Mouse (Mus musculus) stomach, embryonic 15.5 days (tissue): ENCODE measurements around the gene Cipc. TPM values are rescaled to one million over a fixed set of nuclear protein-coding genes. Genes with fewer than 3 reads are reported as not detected.

ENCODE experiments used
- ATAC-seq: fragments of 200-750 bp; cut with Nextera tagmentation; 2 replicates; pipeline ENCODE4 v1.8.0; 2017; ENCODE audit warnings: low read depth, moderate number of reproducible peaks, moderate TSS enrichment; ENCODE audit not compliant: insufficient read depth, low FRiP score
- H3K27ac ChIP-seq: fragments of 300-500 bp; sonication (generic); 2 replicates; pipeline ENCODE4 v1.5.1; 2015; ENCODE audit warnings: mild to moderate bottlenecking, inconsistent platforms
- H3K27me3 ChIP-seq: fragments of 300-500 bp; sonication (generic); replicated peaks from 2 replicates; pipeline ENCODE4 v1.6.1; 2015; ENCODE audit warnings: inconsistent platforms
- H3K36me3 ChIP-seq: fragments of 300-500 bp; sonication (generic); 2 replicates; pipeline ENCODE4 v1.6.1; 2015; ENCODE audit warnings: inconsistent platforms
- H3K4me1 ChIP-seq: fragments of 300-500 bp; sonication (generic); 2 replicates; pipeline ENCODE4 v1.6.1; 2015; ENCODE audit warnings: inconsistent platforms
- H3K4me2 ChIP-seq: fragments of 300-500 bp; sonication (generic); 2 replicates; pipeline ENCODE4 v1.6.1; 2015; ENCODE audit warnings: mild to moderate bottlenecking, inconsistent platforms
- H3K4me3 ChIP-seq: fragments of 300-500 bp; sonication (generic); replicated peaks from 2 replicates; pipeline ENCODE4 v1.5.1; 2015; ENCODE audit warnings: inconsistent platforms
- H3K9ac ChIP-seq: fragments of 300-500 bp; sonication (generic); 2 replicates; pipeline ENCODE4 v1.6.1; 2015; ENCODE audit warnings: inconsistent platforms
- H3K9me3 ChIP-seq: fragments of 300-500 bp; sonication (generic); 2 replicates; pipeline ENCODE4 v1.6.1; 2016; ENCODE audit warnings: inconsistent platforms
- WGBS: fragments of 180-500 bp; shearing (Covaris S2); methylation state at CpG from one replicate; pipeline ENCODE4 v1.1.7; 2015; 5-methylcytosine and 5-hydroxymethylcytosine counted together
- polyA plus RNA-seq: library from polyadenylated mRNA; unstranded; fragments of >200 nt; fragmentation: Nextera tagmentation; extraction: Ambion mirVana; gene quantifications from 2 replicates; pipeline ENCODE4 v1.2.1, GENCODE M21; 2015

The Cipc gene
- polyA plus RNA-seq = 15.4 and 15.7 TPM in 2 replicates

DNA sequence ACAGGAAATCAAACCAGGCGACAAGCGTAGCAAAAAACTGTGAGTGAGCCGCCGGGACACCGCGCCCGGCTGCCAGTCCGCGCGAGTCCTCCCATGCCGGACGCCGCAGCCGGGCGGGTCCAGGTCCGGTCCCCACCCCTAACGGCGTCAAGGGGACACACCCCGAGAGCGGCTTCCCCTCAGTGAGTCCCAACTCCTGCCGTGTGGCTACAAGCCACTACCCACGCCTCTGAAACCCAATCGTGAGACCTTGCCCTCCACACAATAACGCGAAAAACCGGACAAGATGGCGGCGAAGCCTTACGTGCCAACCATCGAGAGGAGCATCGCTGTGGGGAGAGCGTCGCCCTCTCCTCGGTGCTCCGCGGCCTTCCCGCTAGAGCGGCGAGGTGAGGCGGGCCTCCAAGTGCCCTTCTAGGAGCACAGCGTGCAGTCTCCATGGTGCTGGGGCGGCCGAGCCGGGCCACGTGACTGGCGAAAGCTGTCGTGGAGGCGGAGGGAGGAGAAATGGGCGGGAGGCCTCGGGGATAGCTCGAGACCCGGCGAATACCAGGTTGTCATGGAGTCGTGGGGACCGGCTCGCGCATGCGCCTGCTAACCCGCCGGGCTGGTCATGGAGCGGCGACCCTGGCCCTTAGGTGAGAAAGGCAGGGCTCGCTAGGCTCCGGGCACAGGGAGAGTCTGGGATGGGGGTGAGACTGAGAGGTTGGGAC is at the start of gene Cipc:
Cipc (plus strand) TSS at position 182 of the 713 bp plus-strand sequence.
- under 1% methylated on average over 64 of the region's 64 CpGs for WGBS

DNA sequence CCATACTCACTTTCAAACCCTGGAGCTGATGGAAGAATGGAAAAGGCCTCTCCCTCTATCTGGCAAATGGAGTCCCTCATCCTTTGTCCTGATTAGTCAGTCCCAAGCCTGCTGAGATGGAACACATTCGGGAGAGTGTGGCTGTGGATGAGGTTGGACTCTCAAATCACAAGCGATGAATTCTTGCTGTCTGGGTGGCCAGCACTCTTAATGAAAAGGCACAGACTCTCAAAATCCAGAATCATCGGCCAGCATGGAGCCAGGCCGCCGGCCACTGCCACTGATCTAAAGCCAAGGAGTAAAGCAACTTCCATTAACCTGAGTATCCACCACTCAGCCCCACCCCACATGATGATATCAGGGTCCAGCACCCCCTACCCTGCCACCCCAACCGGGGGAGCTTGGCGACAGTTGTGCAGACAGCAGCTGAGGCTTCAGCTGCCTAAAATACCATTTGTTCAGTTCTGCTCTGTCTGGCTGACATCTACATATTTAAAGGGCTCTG is 49.0 kb upstream of the Cipc start:
- H3K36me3 ChIP-seq = no peaks in the 10 kb centered on the region
- peak overlapping the region; percentile 94 for H3K27ac ChIP-seq
- no peak overlapping the region for H3K4me2 ChIP-seq
- peaks cover 64% of the 10 kb centered on the region for H3K4me1 ChIP-seq
- no peak overlapping the region for H3K9ac ChIP-seq
- no peak for ATAC-seq
- H3K27me3 ChIP-seq = no peaks in the 10 kb centered on the region
- no peak overlapping the region for H3K4me3 ChIP-seq
- H3K9me3 ChIP-seq = no peaks in the 10 kb centered on the region
- 51% methylated on average over 7 of the region's 7 CpGs for WGBS

More for the DNA sequence above, at the start of gene Cipc:
- peaks cover 18% of the 10 kb centered on the region for H3K4me1 ChIP-seq
- peak within 1 kb of the TSS; percentile 81 for H3K4me2 ChIP-seq
- H3K9me3 ChIP-seq = no peaks in the 10 kb centered on the region
- H3K36me3 ChIP-seq = no peaks in the 10 kb centered on the region
- H3K4me3 ChIP-seq = peak within 1 kb of the TSS; percentile 66
- H3K27me3 ChIP-seq = no peaks in the 10 kb centered on the region
- ATAC-seq = peak; percentile 98
- H3K9ac ChIP-seq = peak within 1 kb of the TSS; percentile 70
- peak within 1 kb of the TSS; percentile 99 for H3K27ac ChIP-seq

DNA sequence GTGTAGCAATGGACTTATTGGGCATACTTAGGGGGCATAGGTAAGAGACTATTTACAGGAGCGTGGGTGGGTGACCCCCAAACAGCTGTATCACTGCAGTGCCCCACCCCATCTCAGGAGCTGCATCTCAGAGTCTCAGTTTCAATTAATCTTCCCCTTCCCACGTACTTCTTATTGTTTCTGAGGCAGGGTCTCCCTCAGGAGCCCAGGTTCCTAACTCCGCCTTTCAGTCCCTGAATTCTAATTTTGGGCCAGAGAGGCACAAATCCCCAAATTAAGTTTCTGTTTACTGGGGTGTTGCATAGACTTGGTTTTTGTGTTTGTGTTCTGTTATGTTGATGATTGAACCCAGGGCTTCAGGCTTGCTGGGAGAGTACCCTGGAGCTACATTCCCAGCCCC is 48.4 kb upstream of the Cipc start:
- no peak overlapping the region for H3K9ac ChIP-seq
- WGBS = 58% methylated on average over 3 of the region's 3 CpGs

DNA sequence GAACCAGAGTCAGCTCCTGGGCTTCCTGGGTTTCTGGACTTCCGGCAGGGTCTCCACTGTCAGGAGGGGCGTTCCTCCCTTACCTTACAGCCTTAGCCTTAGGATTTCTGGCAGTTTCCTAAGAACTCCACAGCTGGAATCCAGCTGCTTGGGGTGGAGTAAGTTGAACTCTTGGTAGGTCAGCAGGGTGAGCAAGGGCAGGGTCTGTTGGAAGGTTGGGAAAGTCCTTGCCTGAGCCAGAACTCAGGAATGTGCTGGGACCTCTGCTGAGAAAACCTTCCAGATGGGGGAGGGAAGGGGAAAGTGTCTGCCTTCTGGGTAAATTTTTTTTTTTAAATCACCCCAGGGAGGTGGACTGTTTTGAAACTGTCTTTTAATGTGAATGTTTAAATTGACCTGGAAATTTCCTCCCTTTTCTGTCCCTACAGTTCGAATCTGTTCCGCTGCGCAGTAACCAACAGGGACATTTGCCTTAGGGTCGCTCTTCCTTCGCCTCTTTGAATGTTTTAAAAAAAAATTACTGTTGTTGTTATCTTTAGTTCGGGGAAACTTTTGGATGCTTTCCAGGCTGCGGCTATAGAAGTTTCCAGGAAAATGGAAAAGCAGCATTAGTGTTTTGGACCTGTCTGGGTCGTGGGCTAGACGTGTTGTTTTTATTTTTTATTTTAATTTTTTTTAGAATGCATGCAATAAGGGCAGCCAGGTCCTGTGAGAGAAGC is 47.2 kb upstream of the Cipc start:
- Histone ChIP-seq H3K27ac (peak overlapping the region; percentile 77), H3K9ac (no peak overlapping the region), H3K36me3 (no peaks in the 10 kb centered on the region), H3K4me1 (peaks cover 53% of the 10 kb centered on the region), H3K27me3 (no peaks in the 10 kb centered on the region), H3K9me3 (no peaks in the 10 kb centered on the region), H3K4me3 (no peak overlapping the region), H3K4me2 (peak overlapping the region; percentile 33; the same call in 1 of the 2 replicates)
- WGBS = 31% methylated on average over 11 of the region's 11 CpGs
- 0 out of 2 replicates have a peak, but pooled peaks have one; percentile 12 for ATAC-seq

More for the DNA sequence above, 48.4 kb upstream of the Cipc start:
- Histone ChIP-seq H3K27me3 (no peaks in the 10 kb centered on the region), H3K4me3 (no peak overlapping the region), H3K9me3 (no peaks in the 10 kb centered on the region), H3K4me2 (no peak overlapping the region), H3K27ac (peak overlapping the region; percentile 94), H3K4me1 (peaks cover 58% of the 10 kb centered on the region), H3K36me3 (no peaks in the 10 kb centered on the region)
- no peak for ATAC-seq

DNA sequence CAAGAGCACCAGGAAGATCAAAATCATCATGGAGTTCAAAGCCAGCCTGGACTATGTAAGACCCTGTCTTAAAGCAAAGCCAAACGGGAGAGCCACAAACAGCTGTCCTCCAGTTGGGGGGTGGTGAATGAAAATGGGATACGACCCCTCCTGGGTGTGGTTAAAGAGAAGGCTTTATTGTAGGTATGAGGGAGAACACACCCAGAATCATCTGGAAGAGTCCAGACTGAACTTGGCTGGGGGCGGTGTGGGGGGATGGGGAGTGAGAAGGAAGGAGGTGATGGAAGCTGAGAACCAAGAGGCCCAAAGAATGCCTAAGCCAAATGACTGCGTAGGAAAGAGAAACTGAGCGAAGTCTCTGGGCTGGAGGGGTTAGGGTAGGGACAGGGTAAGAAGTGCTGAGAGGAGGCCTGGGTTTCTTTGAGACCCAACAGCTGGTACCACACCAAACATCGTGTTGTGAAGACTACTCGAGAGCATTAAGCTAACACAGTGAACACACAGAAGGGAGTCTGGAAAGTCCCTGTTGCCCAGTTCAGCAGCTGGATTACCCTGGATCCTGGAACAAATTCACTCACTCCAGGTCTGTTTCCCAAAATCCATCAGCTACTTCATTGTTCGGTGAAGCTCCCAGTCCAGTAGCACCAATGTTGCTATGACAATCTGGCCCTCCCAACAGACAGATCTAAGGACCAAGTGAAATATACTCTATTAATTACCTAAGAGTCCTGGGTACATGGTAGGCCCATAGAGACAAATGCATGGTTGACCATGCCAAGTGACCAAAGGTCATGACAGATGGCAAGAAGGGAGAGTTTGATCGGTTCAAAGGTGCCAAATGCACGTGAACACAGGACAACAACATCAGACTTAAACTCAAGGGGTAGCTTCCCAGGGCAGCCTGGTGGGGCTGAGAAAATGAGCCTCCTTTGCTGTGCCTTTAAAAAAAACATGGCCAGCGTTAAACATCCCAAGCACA is 42.7 kb upstream of the Cipc start:
- H3K9ac ChIP-seq = no peak overlapping the region
- no peak overlapping the region for H3K4me2 ChIP-seq
- no peaks in the 10 kb centered on the region for H3K36me3 ChIP-seq
- 68% methylated on average over 11 of the region's 11 CpGs for WGBS
- no peak overlapping the region for H3K27ac ChIP-seq
- no peak for ATAC-seq
- peaks cover 24% of the 10 kb centered on the region for H3K4me1 ChIP-seq
- no peaks in the 10 kb centered on the region for H3K27me3 ChIP-seq
- no peaks in the 10 kb centered on the region for H3K9me3 ChIP-seq
- no peak overlapping the region for H3K4me3 ChIP-seq

DNA sequence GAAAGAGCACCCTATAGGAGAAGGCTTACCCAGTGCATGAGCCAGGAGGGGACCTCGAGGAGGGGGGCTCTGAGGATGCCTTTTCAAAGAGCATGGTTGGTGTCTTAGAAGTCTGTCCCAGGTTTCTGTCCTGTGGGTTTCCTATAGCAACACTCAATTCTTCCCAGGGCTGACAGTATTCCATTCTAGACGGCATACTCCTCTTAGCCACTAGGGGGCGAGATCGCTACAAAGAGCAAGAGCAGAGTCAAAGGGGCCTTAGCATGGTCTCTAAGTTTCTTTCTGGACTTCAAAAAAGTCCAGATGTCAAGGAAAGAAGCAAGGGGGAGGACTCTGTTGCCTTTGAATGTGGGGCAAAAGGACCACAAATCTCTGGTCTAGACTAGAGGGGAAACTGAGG is 41.6 kb upstream of the Cipc start:
- WGBS = 10% methylated on average over 4 of the region's 4 CpGs
- no peak for ATAC-seq

DNA sequence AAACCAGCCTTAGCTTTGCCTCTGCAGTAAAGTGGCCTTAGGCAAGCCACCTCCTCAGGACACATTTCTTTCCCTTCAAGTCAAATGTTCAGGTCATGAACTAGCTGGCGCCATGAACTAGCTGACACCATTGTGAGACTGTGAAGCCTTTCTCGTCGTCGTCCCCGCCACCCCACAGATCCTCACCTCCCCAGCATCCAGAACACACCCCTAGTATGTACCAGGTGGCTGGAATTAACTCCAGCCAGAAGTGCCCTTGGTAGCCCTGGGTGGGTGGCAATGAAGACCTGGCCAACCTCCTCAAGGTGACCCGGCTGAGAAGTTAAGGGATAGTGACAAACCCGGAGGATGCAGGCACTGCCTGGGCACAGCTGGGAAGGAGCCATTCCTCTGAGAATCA is 41.0 kb upstream of the Cipc start:
- ATAC-seq = no peak

More for the DNA sequence above, 41.6 kb upstream of the Cipc start:
- no peaks in the 10 kb centered on the region for H3K36me3 ChIP-seq
- no peak overlapping the region for H3K4me2 ChIP-seq
- no peaks in the 10 kb centered on the region for H3K27me3 ChIP-seq
- no peaks in the 10 kb centered on the region for H3K9me3 ChIP-seq
- H3K9ac ChIP-seq = no peak overlapping the region
- no peak overlapping the region for H3K4me3 ChIP-seq
- H3K27ac ChIP-seq = no peak overlapping the region
- peaks cover 13% of the 10 kb centered on the region for H3K4me1 ChIP-seq

DNA sequence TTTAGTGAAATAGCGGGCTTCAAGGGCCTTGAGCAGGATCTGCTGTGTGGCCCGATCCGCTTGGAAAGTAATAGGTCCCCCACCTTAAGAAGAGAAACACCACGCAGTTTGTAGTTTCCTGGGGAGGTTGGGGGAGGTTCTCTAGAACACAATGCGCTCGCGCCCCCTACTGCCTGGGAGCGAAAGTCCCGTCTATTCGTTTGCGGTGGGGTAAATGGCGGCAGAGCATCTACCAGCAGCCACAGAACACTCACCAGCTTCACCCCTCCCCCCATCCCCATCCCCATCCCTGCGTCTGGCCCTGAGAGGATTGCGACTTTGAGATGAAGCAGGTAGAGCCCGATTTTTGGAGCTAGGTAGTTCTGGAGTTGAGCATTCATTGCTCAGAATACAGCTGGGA is 40.4 kb upstream of the Cipc start:
- Histone ChIP-seq H3K27ac (no peak overlapping the region), H3K4me1 (peaks cover 8% of the 10 kb centered on the region), H3K9me3 (no peaks in the 10 kb centered on the region), H3K36me3 (no peaks in the 10 kb centered on the region), H3K4me2 (no peak overlapping the region), H3K4me3 (no peak overlapping the region), H3K9ac (no peak overlapping the region), H3K27me3 (no peaks in the 10 kb centered on the region)
- ATAC-seq = peak; percentile 55
- WGBS = 3% methylated on average over 15 of the region's 15 CpGs

More for the DNA sequence above, 41.0 kb upstream of the Cipc start:
- H3K9ac ChIP-seq = no peak overlapping the region
- H3K4me2 ChIP-seq = no peak overlapping the region
- H3K27me3 ChIP-seq = no peaks in the 10 kb centered on the region
- H3K4me3 ChIP-seq = no peak overlapping the region
- H3K9me3 ChIP-seq = no peaks in the 10 kb centered on the region
- H3K4me1 ChIP-seq = peaks cover 8% of the 10 kb centered on the region
- H3K36me3 ChIP-seq = no peaks in the 10 kb centered on the region
- 55% methylated on average over 7 of the region's 7 CpGs for WGBS
- H3K27ac ChIP-seq = no peak overlapping the region

DNA sequence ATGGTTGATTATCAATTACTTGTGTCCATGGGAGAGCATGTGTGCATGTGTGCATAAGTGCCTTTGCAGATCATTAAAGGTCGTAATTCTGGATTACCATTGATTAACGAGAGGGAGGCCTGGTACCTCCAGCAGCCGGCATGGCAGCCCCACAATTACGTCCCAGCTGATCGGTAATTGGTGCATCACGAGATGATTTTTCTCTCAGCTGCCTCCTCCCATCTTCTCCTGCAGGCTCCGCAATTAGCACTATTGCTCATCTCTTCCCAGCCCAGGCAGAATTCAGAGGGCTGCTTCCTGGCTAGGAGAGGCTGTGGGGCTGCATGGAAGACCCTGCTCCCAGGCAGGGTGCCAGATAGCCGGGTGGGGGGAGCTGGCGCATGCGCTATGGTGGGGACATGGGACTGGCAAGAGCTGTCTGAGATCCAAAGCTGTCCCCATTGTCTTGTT is 35.3 kb upstream of the Cipc start:
- H3K9ac ChIP-seq = no peak overlapping the region
- 0 out of 2 replicates have a peak overlapping the region, but pooled peaks have one; percentile 44 for H3K27ac ChIP-seq
- H3K4me1 ChIP-seq = peaks cover 24% of the 10 kb centered on the region
- no peak overlapping the region for H3K4me2 ChIP-seq
- H3K27me3 ChIP-seq = no peaks in the 10 kb centered on the region
- WGBS = 65% methylated on average over 10 of the region's 10 CpGs
- no peaks in the 10 kb centered on the region for H3K9me3 ChIP-seq
- H3K36me3 ChIP-seq = no peaks in the 10 kb centered on the region
- H3K4me3 ChIP-seq = no peak overlapping the region
- peak; percentile 20; the same call in 1 of the 2 replicates for ATAC-seq

DNA sequence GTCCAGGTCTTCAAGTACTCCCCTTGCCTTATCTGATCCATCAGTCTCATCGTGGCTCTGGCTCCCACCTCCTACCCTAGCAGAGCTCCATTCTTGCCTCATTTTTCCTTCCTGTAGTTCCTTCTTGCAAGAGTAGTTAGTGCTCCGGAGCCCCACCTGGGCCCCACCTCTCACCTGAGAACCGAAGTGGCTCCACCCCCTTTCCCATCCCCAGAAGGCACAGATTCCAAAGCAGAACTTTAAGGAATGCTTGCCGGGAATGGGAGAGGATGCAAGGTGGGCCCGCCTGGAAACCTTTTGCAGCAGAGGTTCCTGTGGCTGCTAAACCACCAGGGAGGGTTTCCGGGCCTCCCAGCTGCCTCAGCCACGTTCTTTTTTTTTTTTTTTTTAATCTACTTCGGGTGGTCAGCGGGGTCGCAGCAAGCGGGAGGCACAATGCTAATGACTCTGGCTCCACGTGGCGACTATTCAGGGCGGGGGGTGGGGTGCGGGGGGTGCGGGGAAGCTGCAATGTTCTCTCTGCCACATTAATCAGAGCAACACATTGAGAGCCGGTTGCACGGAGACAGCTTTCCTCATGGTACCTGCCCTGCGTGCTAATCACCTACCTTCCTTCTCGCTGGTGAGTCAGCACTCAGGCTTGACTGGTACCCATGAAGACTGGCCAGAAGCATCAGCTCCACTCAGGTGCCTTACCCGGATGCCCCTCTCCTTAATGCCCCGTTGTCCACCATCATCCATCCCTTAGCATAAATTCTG is 34.3 kb upstream of the Cipc start:
- no peaks in the 10 kb centered on the region for H3K27me3 ChIP-seq
- H3K4me3 ChIP-seq = no peak overlapping the region
- H3K9ac ChIP-seq = no peak overlapping the region
- H3K4me2 ChIP-seq = peak overlapping the region; percentile 23; the same call in 1 of the 2 replicates
- no peak for ATAC-seq
- H3K36me3 ChIP-seq = no peaks in the 10 kb centered on the region
- H3K27ac ChIP-seq = peak overlapping the region; percentile 44
- no peaks in the 10 kb centered on the region for H3K9me3 ChIP-seq
- 4% methylated on average over 22 of the region's 22 CpGs for WGBS
- H3K4me1 ChIP-seq = peaks cover 24% of the 10 kb centered on the region

DNA sequence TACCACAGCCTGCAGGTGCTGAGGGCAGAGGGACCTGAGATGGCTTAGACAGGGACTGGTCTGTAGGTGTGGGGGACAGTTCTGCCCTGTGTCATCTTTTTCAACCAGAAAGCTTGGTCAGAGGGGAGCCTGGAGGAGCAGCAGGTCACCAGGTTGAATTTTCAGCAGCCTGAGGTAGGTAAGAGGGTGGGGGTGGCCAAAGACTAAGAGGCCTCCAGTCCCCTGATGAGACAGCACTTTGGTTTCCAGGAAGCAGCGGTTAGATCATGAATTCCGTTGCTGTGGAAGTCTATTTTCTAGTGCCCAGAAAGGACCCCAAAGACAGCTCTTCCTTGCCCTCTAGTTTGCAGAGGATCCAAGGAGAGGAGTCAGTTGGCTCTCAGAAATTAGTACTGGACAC is 32.5 kb upstream of the Cipc start:
- Histone ChIP-seq H3K9me3 (no peaks in the 10 kb centered on the region), H3K4me2 (no peak overlapping the region), H3K36me3 (no peaks in the 10 kb centered on the region), H3K9ac (no peak overlapping the region), H3K4me3 (no peak overlapping the region), H3K27ac (no peak overlapping the region), H3K27me3 (no peaks in the 10 kb centered on the region), H3K4me1 (peaks cover 36% of the 10 kb centered on the region)
- no peak for ATAC-seq
- WGBS = 61% methylated on average over 2 of the region's 2 CpGs
